27 mouse cellular contexts compared by ENCODE assay signal in the genomic region with DNA sequence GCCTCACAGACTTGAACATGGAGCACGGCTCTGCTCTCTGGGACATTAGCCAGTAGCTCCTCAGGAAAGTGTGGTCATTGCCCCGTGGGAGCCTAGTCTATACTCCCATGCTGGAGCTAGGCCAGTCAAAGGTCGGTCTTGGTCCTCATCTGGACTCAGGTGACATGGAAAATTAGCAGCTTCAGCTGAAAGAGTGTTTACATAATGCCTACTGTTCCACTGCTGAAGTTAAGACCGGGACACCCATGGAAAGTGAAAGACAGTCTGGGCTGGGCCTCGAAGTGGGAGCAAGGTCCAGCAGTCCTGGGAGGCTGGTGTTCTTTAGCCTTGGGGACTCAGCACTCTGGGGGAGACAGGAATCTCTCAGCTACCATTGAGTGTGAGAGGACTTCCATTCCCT. TPM values are rescaled to one million over a fixed set of nuclear protein-coding genes. Genes with fewer than 3 reads are reported as not detected.
DNase-seq lines count a peak whose midpoint lies in the region; ATAC-seq and TF ChIP-seq lines count a peak whose summit lies in the region.
"Had no signal": no experiment of that assay in that cellular context is flagged by ENCODE, and none has a peak within 500 bp of the region (broad histone marks: within the 10 kb centered on the region; RNA-seq: fewer than 3 reads in every experiment).

No protein-coding gene starts in this region.

- TF ChIP-seq CTCF in small intestine, adult 2 months (IDR thresholded peaks at IDR 0.05; ENCODE audit: extremely low read depth, insufficient read length, insufficient replicate concordance, low read depth, low read length): no peak
- TF ChIP-seq CTCF in lung, adult 2 months (IDR thresholded peaks at IDR 0.05; ENCODE audit: insufficient read depth, low read length): no peak

- intact Hi-C loops in heart, postnatal 14 days (cut with DNase I): loop anchor here (5.0 kb wide), 1 partner anchor 79 kb away; no protein-coding TSS in a partner anchor

- H3K4me1 ChIP-seq in intestine, embryonic 15.5 days (replicated peaks): peaks cover 17% of the 10 kb centered on the region; the same call in 1 of the 2 replicates
- peaks cover 23% of the 10 kb centered on the region for H3K4me1 ChIP-seq in intestine, embryonic 16.5 days (ENCODE audit: control insufficient read depth, insufficient read depth, low read length)
- H3K4me1 ChIP-seq in small intestine, adult 2 months (ENCODE audit: control insufficient read depth, insufficient read depth, insufficient read length, low read length): peaks cover 43% of the 10 kb centered on the region
- no peaks in the 10 kb centered on the region for H3K4me1 ChIP-seq in lung, adult 2 months (ENCODE audit: control insufficient read depth, insufficient read depth, low read length)
- H3K4me1 ChIP-seq: forebrain, embryonic 13.5 days; midbrain, embryonic 12.5 days had no signal

- 50% methylated on average over 5 of the region's 5 CpGs for WGBS in intestine, embryonic 15.5 days
- 53% methylated on average over 5 of the region's 5 CpGs for WGBS in intestine, embryonic 16.5 days
- WGBS in small intestine, adult 2 months: 18% methylated on average over 5 of the region's 5 CpGs
- WGBS in lung, adult 2 months: 60% methylated on average over 5 of the region's 5 CpGs

- no peak for TF ChIP-seq POLR2A in small intestine, adult 2 months (IDR thresholded peaks at IDR 0.05; ENCODE audit: low read depth, low read length)
- TF ChIP-seq POLR2A in lung, adult 2 months (IDR thresholded peaks at IDR 0.05; ENCODE audit: borderline replicate concordance, extremely low read depth, low read depth, low read length): no peak

- H3K9me3 ChIP-seq in intestine, embryonic 15.5 days: no peaks in the 10 kb centered on the region
- no peaks in the 10 kb centered on the region for H3K9me3 ChIP-seq in intestine, embryonic 16.5 days (ENCODE audit: control insufficient read depth, low read length)
- H3K9me3 ChIP-seq: forebrain, embryonic 13.5 days; hindbrain, embryonic 10.5 days; limb, embryonic 13.5 days; midbrain, embryonic 12.5 days had no signal

- no peak overlapping the region for H3K9ac ChIP-seq in intestine, embryonic 15.5 days
- peak overlapping the region; percentile 8; the same call in 1 of the 2 replicates for H3K9ac ChIP-seq in intestine, embryonic 16.5 days (ENCODE audit: low read depth, low read length)
- H3K9ac ChIP-seq: forebrain, embryonic 13.5 days; limb, embryonic 13.5 days; midbrain, embryonic 12.5 days had no signal

- H3K4me3 ChIP-seq in intestine, embryonic 15.5 days (replicated peaks): no peak overlapping the region
- H3K4me3 ChIP-seq in intestine, embryonic 16.5 days (ENCODE audit: low read length): no peak overlapping the region
- H3K4me3 ChIP-seq in small intestine, adult 2 months (ENCODE audit: low read depth, low read length): no peak overlapping the region
- H3K4me3 ChIP-seq in lung, adult 2 months (replicated peaks; ENCODE audit: extremely low read depth, low read depth, low read length): no peak overlapping the region
- H3K4me3 ChIP-seq: erythroblast, embryonic 14.5 days; forebrain, embryonic 13.5 days; hindbrain, embryonic 10.5 days; layer of hippocampus, adult 2 months; limb, embryonic 13.5 days; midbrain, embryonic 12.5 days had no signal

- no peak overlapping the region; the same call in 1 of the 2 replicates for H3K4me2 ChIP-seq in intestine, embryonic 15.5 days (replicated peaks)
- H3K4me2 ChIP-seq in intestine, embryonic 16.5 days (ENCODE audit: low read depth, low read length): no peak overlapping the region
- H3K4me2 ChIP-seq: forebrain, embryonic 13.5 days; limb, embryonic 13.5 days; midbrain, embryonic 12.5 days had no signal

- H3K27me3 ChIP-seq in intestine, embryonic 15.5 days (replicated peaks): no peaks in the 10 kb centered on the region
- no peaks in the 10 kb centered on the region for H3K27me3 ChIP-seq in intestine, embryonic 16.5 days (replicated peaks; ENCODE audit: control insufficient read depth, insufficient read depth, low read length)
- H3K27me3 ChIP-seq in small intestine, adult 2 months (ENCODE audit: control insufficient read depth, insufficient read depth, low read length): no peaks in the 10 kb centered on the region
- H3K27me3 ChIP-seq: forebrain, embryonic 13.5 days; limb, embryonic 13.5 days had no signal

- peak; percentile 84 for ATAC-seq in intestine, embryonic 15.5 days
- ATAC-seq in intestine, embryonic 16.5 days: peak; percentile 89
- ATAC-seq: forebrain, embryonic 13.5 days had no signal

- H3K27ac ChIP-seq in intestine, embryonic 15.5 days: peak overlapping the region; percentile 64
- H3K27ac ChIP-seq in intestine, embryonic 16.5 days (ENCODE audit: low read length): peak overlapping the region; percentile 75
- H3K27ac ChIP-seq in small intestine, adult 2 months (ENCODE audit: insufficient read depth, low read depth, low read length): peak overlapping the region; percentile 100
- H3K27ac ChIP-seq: forebrain, embryonic 13.5 days; hindbrain, embryonic 10.5 days; layer of hippocampus, adult 2 months; limb, embryonic 13.5 days; midbrain, embryonic 12.5 days had no signal

- peak; percentile 74 for DNase-seq in kidney, postnatal 10 days
- DNase-seq in heart, postnatal 14 days: no peak
- no peak for DNase-seq in right cerebral cortex, postnatal 10 days (ENCODE audit: low spot score in 2 of 2)
- no peak for DNase-seq in lung, adult 2 months
- DNase-seq: adrenal gland, postnatal 10 days; cerebellum, adult 9-11 months; gastrocnemius, postnatal 14 days; layer of hippocampus, postnatal 36 days; retina, postnatal 1 day; thymus, postnatal 4 days had no signal

- no peaks in the 10 kb centered on the region for H3K36me3 ChIP-seq in intestine, embryonic 15.5 days
- H3K36me3 ChIP-seq in intestine, embryonic 16.5 days (ENCODE audit: control insufficient read depth, insufficient read depth, low read length): no peaks in the 10 kb centered on the region
- H3K36me3 ChIP-seq in small intestine, adult 2 months (ENCODE audit: control insufficient read depth, insufficient read depth, low read length): peaks cover 8% of the 10 kb centered on the region; the same call in 1 of the 2 replicates
- H3K36me3 ChIP-seq: hindbrain, embryonic 10.5 days; limb, embryonic 13.5 days; midbrain, embryonic 12.5 days had no signal

RNA-seq across cellular contexts. Expression of a gene that starts 5.2 kb away (rescaled TPM):
- 0.73 and 0.93 TPM in 2 replicates for polyA plus RNA-seq in intestine, embryonic 15.5 days (2015; fragmentation: Nextera tagmentation; extraction: Ambion mirVana)
- polyA plus RNA-seq in intestine, embryonic 16.5 days (2015; fragmentation: Nextera tagmentation; extraction: Ambion mirVana): 0.93 and 2.6 TPM in 2 replicates
- 152 and 325 TPM in 2 replicates for polyA plus RNA-seq in small intestine, adult 2 months (2012; rRNA removed)
- not detected for total RNA-seq in heart, postnatal 14 days (2021)
- polyA plus RNA-seq in lung, adult 2 months (2012; rRNA removed): 0.06 and 0.51 TPM in 2 replicates
- total RNA-seq: adrenal gland, postnatal 10 days; gastrocnemius, postnatal 14 days; heart, adult 8-10 months; layer of hippocampus, adult 2 months; layer of hippocampus, postnatal 36 days; left cerebral cortex, postnatal 14 days; megakaryocyte progenitor cell, adult 5-6 weeks; monocyte, adult 5-6 weeks had no signal
- polyA plus RNA-seq: cortical plate, adult 2 months; embryonic facial prominence, embryonic 11.5 days; erythroblast, embryonic 14.5 days; forebrain, embryonic 13.5 days; hindbrain, embryonic 10.5 days; limb, embryonic 13.5 days; midbrain, embryonic 12.5 days; neural tube, embryonic 11.5 days had no signal

RNA-seq across cellular contexts. Expression of a gene that starts 18.9 kb away (rescaled TPM):
- 5.6 and 6.1 TPM in 2 replicates for polyA plus RNA-seq in intestine, embryonic 15.5 days (2015; fragmentation: Nextera tagmentation; extraction: Ambion mirVana)
- 6.7 and 7.9 TPM in 2 replicates for polyA plus RNA-seq in intestine, embryonic 16.5 days (2015; fragmentation: Nextera tagmentation; extraction: Ambion mirVana)
- 41.0 and 57.7 TPM in 2 replicates for polyA plus RNA-seq in small intestine, adult 2 months (2012; rRNA removed)
- total RNA-seq in heart, postnatal 14 days (2021): under 1 TPM in 1 of 2 experiments, not detected in 1; 0.29 TPM
- polyA plus RNA-seq in lung, adult 2 months (2012; rRNA removed): 5.8 and 6.4 TPM in 2 replicates
- total RNA-seq: gastrocnemius, postnatal 14 days; layer of hippocampus, adult 2 months; layer of hippocampus, postnatal 36 days had no signal
- polyA plus RNA-seq: embryonic facial prominence, embryonic 11.5 days; erythroblast, embryonic 14.5 days; forebrain, embryonic 13.5 days; hindbrain, embryonic 10.5 days; limb, embryonic 13.5 days; midbrain, embryonic 12.5 days; neural tube, embryonic 11.5 days had no signal

RNA-seq across cellular contexts. Expression of a gene that starts 22.9 kb away (rescaled TPM):
- polyA plus RNA-seq in intestine, embryonic 15.5 days (2015; fragmentation: Nextera tagmentation; extraction: Ambion mirVana): 3.0 and 5.1 TPM in 2 replicates
- 7.0 and 10.4 TPM in 2 replicates for polyA plus RNA-seq in intestine, embryonic 16.5 days (2015; fragmentation: Nextera tagmentation; extraction: Ambion mirVana)
- polyA plus RNA-seq in small intestine, adult 2 months (2012; rRNA removed): 1.4 and 4.1 TPM in 2 replicates
- not detected for total RNA-seq in heart, postnatal 14 days (2021)
- not detected in 2 replicates for polyA plus RNA-seq in lung, adult 2 months (2012; rRNA removed)
- total RNA-seq: gastrocnemius, postnatal 14 days; heart, adult 8-10 months; layer of hippocampus, adult 2 months; layer of hippocampus, postnatal 36 days; left cerebral cortex, postnatal 14 days; megakaryocyte progenitor cell, adult 5-6 weeks; monocyte, adult 5-6 weeks had no signal
- polyA plus RNA-seq: cortical plate, adult 2 months; embryonic facial prominence, embryonic 11.5 days; erythroblast, embryonic 14.5 days; forebrain, embryonic 13.5 days; hindbrain, embryonic 10.5 days; lung, embryonic 16.5 days; midbrain, embryonic 12.5 days; neural tube, embryonic 11.5 days had no signal

Comparison
In these comparisons a context has a peak if more than half of its experiments do, and no peak if none do; other contexts are left out.
1. RNA of a gene that starts 5.2 kb away (polyA plus RNA-seq): 152 to 325 TPM in small intestine, adult 2 months; 0.93 to 2.6 TPM in intestine, embryonic 16.5 days, 0.73 to 0.93 TPM in intestine, embryonic 15.5 days and 0.06 to 0.51 TPM in lung, adult 2 months; every median in the first group is over 10 times any median in the second.
2. Peak in every context shown above with its lines, with median percentiles within 50 percentile points of each other: H3K27ac ChIP-seq.